ENCODE assay signal across 22 mouse cellular contexts in genomic region chr3:147029718-147030117, GRCm38 (mm10).
DNase-seq lines count a peak whose midpoint lies in the region; ATAC-seq lines count a peak whose summit lies in the region.
"Had no signal": no experiment of that assay in that cellular context is flagged by ENCODE, and none has a peak within 500 bp of the region (broad histone marks: within the 10 kb centered on the region; RNA-seq: fewer than 3 reads in every experiment).

No protein-coding gene starts in this region.

- no peak overlapping the region for H3K4me3 ChIP-seq in kidney, embryonic 14.5 days (ENCODE audit: low read length)
- no peak overlapping the region for H3K4me3 ChIP-seq in midbrain, embryonic 10.5 days
- no peak overlapping the region for H3K4me3 ChIP-seq in midbrain, embryonic 11.5 days (ENCODE audit: low read depth, low read length)
- H3K4me3 ChIP-seq: hindbrain, embryonic 13.5 days; limb, embryonic 13.5 days; liver, embryonic 13.5 days; neural tube, embryonic 15.5 days had no signal

- peak; percentile 26; the same call in 1 of the 2 replicates for ATAC-seq in kidney, embryonic 14.5 days (ENCODE audit: low FRiP score, low TSS enrichment)
- no peak for ATAC-seq in midbrain, embryonic 11.5 days (ENCODE audit: low FRiP score)
- ATAC-seq: forebrain, embryonic 14.5 days; inflammation-experienced regulatory T-cells, adult 6 months had no signal

- no peak overlapping the region for H3K4me2 ChIP-seq in kidney, embryonic 14.5 days (replicated peaks; ENCODE audit: low read depth, low read length)
- no peak overlapping the region for H3K4me2 ChIP-seq in midbrain, embryonic 11.5 days
- H3K4me2 ChIP-seq: hindbrain, embryonic 13.5 days; limb, embryonic 13.5 days; liver, embryonic 13.5 days; neural tube, embryonic 15.5 days had no signal

- H3K9ac ChIP-seq in kidney, embryonic 14.5 days (ENCODE audit: low read depth, low read length), result no peak overlapping the region
- H3K9ac ChIP-seq in midbrain, embryonic 11.5 days (ENCODE audit: low read length), result no peak overlapping the region
- H3K9ac ChIP-seq: hindbrain, embryonic 13.5 days; limb, embryonic 13.5 days; liver, embryonic 13.5 days; neural tube, embryonic 15.5 days had no signal

- H3K36me3 ChIP-seq in kidney, embryonic 14.5 days (ENCODE audit: control insufficient read depth, insufficient read depth, low read length), result no peaks in the 10 kb centered on the region
- H3K36me3 ChIP-seq in midbrain, embryonic 10.5 days, result no peaks in the 10 kb centered on the region
- H3K36me3 ChIP-seq in midbrain, embryonic 11.5 days (ENCODE audit: control insufficient read depth, insufficient read depth, low read length), result no peaks in the 10 kb centered on the region
- H3K36me3 ChIP-seq: hindbrain, embryonic 13.5 days; limb, embryonic 13.5 days; liver, embryonic 13.5 days; neural tube, embryonic 15.5 days had no signal

- 0 out of 2 replicates have a peak, but pooled peaks cover 7% of the 10 kb centered on the region for H3K4me1 ChIP-seq in kidney, embryonic 14.5 days (ENCODE audit: control insufficient read depth, insufficient read depth, low read length)
- H3K4me1 ChIP-seq in midbrain, embryonic 10.5 days, result peaks cover 9% of the 10 kb centered on the region
- no peaks in the 10 kb centered on the region for H3K4me1 ChIP-seq in midbrain, embryonic 11.5 days (ENCODE audit: control insufficient read depth, insufficient read depth, low read length)
- H3K4me1 ChIP-seq: limb, embryonic 13.5 days; liver, embryonic 13.5 days; neural tube, embryonic 15.5 days had no signal

- 73% methylated on average over 11 of the region's 11 CpGs for WGBS in kidney, embryonic 14.5 days
- 72% methylated on average over 11 of the region's 11 CpGs for WGBS in midbrain, embryonic 10.5 days
- 63% methylated on average over 11 of the region's 11 CpGs for WGBS in midbrain, embryonic 11.5 days

- no peak for DNase-seq in kidney, adult 18-20 months
- peak; percentile 15 for DNase-seq in midbrain, embryonic 10.5 days (ENCODE audit: low spot score)
- no peak for DNase-seq in midbrain, embryonic 11.5 days (ENCODE audit: low spot score, missing footprints)
- DNase-seq in ES-CJ7 (ENCODE audit: low read depth, low spot score) (peak; percentile 4), R1 (ENCODE audit: low read depth, low spot score) (peak; percentile 49)
- no peak for DNase-seq in layer of hippocampus, adult 18-20 months (ENCODE audit: low spot score in 2 of 2)
- DNase-seq in heart, adult 9 months (ENCODE audit: low spot score in 2 of 2), result no peak
- DNase-seq: adrenal gland, postnatal 36 days; cerebellum, adult 9-11 months; heart, adult 18-20 months; kidney, postnatal 14 days; layer of hippocampus, adult 9-11 months; liver, embryonic 13.5 days; lung, adult 2 months; lung, postnatal 14 days; thymus, postnatal 14 days had no signal

- H3K9me3 ChIP-seq in kidney, embryonic 14.5 days (ENCODE audit: control insufficient read depth, low read length), result no peaks in the 10 kb centered on the region
- H3K9me3 ChIP-seq in midbrain, embryonic 10.5 days (replicated peaks), result no peaks in the 10 kb centered on the region
- no peaks in the 10 kb centered on the region for H3K9me3 ChIP-seq in midbrain, embryonic 11.5 days (ENCODE audit: control insufficient read depth, low read length)
- H3K9me3 ChIP-seq: hindbrain, embryonic 13.5 days; limb, embryonic 13.5 days; neural tube, embryonic 15.5 days had no signal

- H3K27ac ChIP-seq in kidney, embryonic 14.5 days (ENCODE audit: low read depth, low read length), result no peak overlapping the region; the same call in 1 of the 2 replicates
- H3K27ac ChIP-seq in midbrain, embryonic 10.5 days (replicated peaks), result no peak overlapping the region
- no peak overlapping the region for H3K27ac ChIP-seq in midbrain, embryonic 11.5 days (ENCODE audit: low read depth, low read length)
- H3K27ac ChIP-seq: hindbrain, embryonic 13.5 days; limb, embryonic 13.5 days; liver, embryonic 13.5 days; neural tube, embryonic 15.5 days had no signal

- no peaks in the 10 kb centered on the region for H3K27me3 ChIP-seq in kidney, embryonic 14.5 days (ENCODE audit: control insufficient read depth, insufficient read depth, low read length)
- no peaks in the 10 kb centered on the region for H3K27me3 ChIP-seq in midbrain, embryonic 10.5 days (ENCODE audit: low read depth, poor library complexity, severe bottlenecking)
- H3K27me3 ChIP-seq in midbrain, embryonic 11.5 days (ENCODE audit: control insufficient read depth, insufficient read depth, low read length), result no peaks in the 10 kb centered on the region
- H3K27me3 ChIP-seq: hindbrain, embryonic 13.5 days; limb, embryonic 13.5 days; liver, embryonic 13.5 days; neural tube, embryonic 15.5 days had no signal

Comparison
In these comparisons a context has a peak if more than half of its experiments do, and no peak if none do; other contexts are left out.
1. DNase-seq: peak in midbrain, embryonic 10.5 days (single experiment), ES-CJ7 (single experiment) and R1 (single experiment); none in kidney, adult 18-20 months (single experiment), midbrain, embryonic 11.5 days (single experiment), layer of hippocampus, adult 18-20 months (0 of 2) and heart, adult 9 months (0 of 2).